8 mouse cellular contexts compared by ENCODE assay signal in the genomic region with DNA sequence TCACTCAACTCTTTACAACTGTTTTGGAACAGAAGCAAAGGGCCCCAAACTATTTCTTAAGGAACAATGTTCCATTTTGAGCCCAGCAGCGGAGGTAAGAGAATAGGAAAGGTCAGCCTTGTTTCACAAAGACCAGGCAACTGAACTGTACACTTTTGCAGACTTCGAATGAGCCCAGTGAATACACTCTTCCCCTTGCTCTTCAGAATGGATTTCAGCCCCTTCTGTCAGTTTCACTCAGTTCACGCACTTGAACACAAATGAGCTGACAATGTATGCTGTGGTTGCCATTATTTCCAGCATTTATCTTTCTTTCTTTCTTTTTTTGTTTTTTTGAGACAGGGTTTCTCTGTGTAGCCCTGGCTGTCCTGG. TPM values are rescaled to one million over a fixed set of nuclear protein-coding genes. Genes with fewer than 3 reads are reported as not detected.
DNase-seq lines count a peak whose midpoint lies in the region; ATAC-seq and TF ChIP-seq lines count a peak whose summit lies in the region.

No protein-coding gene starts in this region.

- H3K4me2 ChIP-seq in heart, embryonic 12.5 days: peak overlapping the region; percentile 3; the same call in 1 of the 2 replicates
- no peak overlapping the region for H3K4me2 ChIP-seq in lung, embryonic 14.5 days
- H3K4me2 ChIP-seq in hindbrain, embryonic 16.5 days (ENCODE audit: low read length): peak overlapping the region; percentile 36; the same call in 1 of the 2 replicates
- peak overlapping the region; percentile 35 for H3K4me2 ChIP-seq in neural tube, embryonic 15.5 days

- no peak overlapping the region for H3K4me3 ChIP-seq in heart, embryonic 12.5 days
- H3K4me3 ChIP-seq in lung, embryonic 14.5 days (ENCODE audit: low read depth, low read length): no peak overlapping the region
- no peak overlapping the region for H3K4me3 ChIP-seq in hindbrain, embryonic 16.5 days (ENCODE audit: low read length)
- no peak overlapping the region for H3K4me3 ChIP-seq in neural tube, embryonic 15.5 days (replicated peaks)

- ATAC-seq in heart, embryonic 12.5 days (ENCODE audit: insufficient number of reproducible peaks, low FRiP score): no peak
- ATAC-seq in lung, embryonic 14.5 days (ENCODE audit: insufficient read depth): peak; percentile 13; the same call in 1 of the 2 replicates
- no peak for ATAC-seq in hindbrain, embryonic 16.5 days
- ATAC-seq in neural tube, embryonic 15.5 days (ENCODE audit: low FRiP score): no peak

- DNase-seq in heart, adult 18-20 months: no peak
- DNase-seq in lung, embryonic 14.5 days: no peak
- no peak for DNase-seq in lung, postnatal 14 days
- DNase-seq in left cerebral cortex, adult 8-10 months (ENCODE audit: low spot score in 2 of 2): no peak
- no peak for DNase-seq in spleen, postnatal 36 days (ENCODE audit: low spot score in 2 of 2)

- no peaks in the 10 kb centered on the region for H3K27me3 ChIP-seq in heart, embryonic 12.5 days (replicated peaks)
- H3K27me3 ChIP-seq in lung, embryonic 14.5 days (ENCODE audit: insufficient read depth, low read length): no peaks in the 10 kb centered on the region
- no peaks in the 10 kb centered on the region for H3K27me3 ChIP-seq in hindbrain, embryonic 16.5 days (replicated peaks; ENCODE audit: control insufficient read depth, insufficient read depth, low read length)
- H3K27me3 ChIP-seq in neural tube, embryonic 15.5 days (replicated peaks): no peaks in the 10 kb centered on the region

- no peaks in the 10 kb centered on the region for H3K36me3 ChIP-seq in heart, embryonic 12.5 days
- H3K36me3 ChIP-seq in lung, embryonic 14.5 days (ENCODE audit: insufficient read depth): no peaks in the 10 kb centered on the region
- H3K36me3 ChIP-seq in hindbrain, embryonic 16.5 days (ENCODE audit: control insufficient read depth, insufficient read depth, low read length): no peaks in the 10 kb centered on the region
- no peaks in the 10 kb centered on the region for H3K36me3 ChIP-seq in neural tube, embryonic 15.5 days

- H3K9ac ChIP-seq in heart, embryonic 12.5 days: no peak overlapping the region
- no peak overlapping the region for H3K9ac ChIP-seq in lung, embryonic 14.5 days
- H3K9ac ChIP-seq in hindbrain, embryonic 16.5 days (ENCODE audit: low read depth, low read length): no peak overlapping the region
- no peak overlapping the region for H3K9ac ChIP-seq in neural tube, embryonic 15.5 days (replicated peaks)

- H3K4me1 ChIP-seq in heart, embryonic 12.5 days (replicated peaks): peaks cover 23% of the 10 kb centered on the region
- H3K4me1 ChIP-seq in lung, embryonic 14.5 days (ENCODE audit: insufficient read depth): no peaks in the 10 kb centered on the region; the same call in 1 of the 2 replicates
- H3K4me1 ChIP-seq in hindbrain, embryonic 16.5 days (ENCODE audit: control insufficient read depth, insufficient read depth, low read depth, low read length): peaks cover 4% of the 10 kb centered on the region
- peaks cover 6% of the 10 kb centered on the region for H3K4me1 ChIP-seq in neural tube, embryonic 15.5 days

- no peak overlapping the region for H3K27ac ChIP-seq in heart, embryonic 12.5 days (ENCODE audit: poor library complexity, severe bottlenecking)
- H3K27ac ChIP-seq in lung, embryonic 14.5 days (ENCODE audit: low read depth): no peak overlapping the region
- H3K27ac ChIP-seq in hindbrain, embryonic 16.5 days (ENCODE audit: low read depth, low read length): no peak overlapping the region
- no peak overlapping the region for H3K27ac ChIP-seq in neural tube, embryonic 15.5 days (replicated peaks)

- TF ChIP-seq CTCF in lung, embryonic 14.5 days (IDR thresholded peaks at IDR 0.05; ENCODE audit: low read depth): no peak

- WGBS in heart, embryonic 12.5 days: 73% methylated on average over 3 of the region's 3 CpGs
- WGBS in lung, embryonic 14.5 days: 82% methylated on average over 3 of the region's 3 CpGs
- WGBS in hindbrain, embryonic 16.5 days: 51% methylated on average over 3 of the region's 3 CpGs
- 48% methylated on average over 3 of the region's 3 CpGs for WGBS in neural tube, embryonic 15.5 days

- H3K9me3 ChIP-seq in heart, embryonic 12.5 days (replicated peaks): no peaks in the 10 kb centered on the region
- H3K9me3 ChIP-seq in lung, embryonic 14.5 days (ENCODE audit: low read depth, low read length): no peaks in the 10 kb centered on the region
- H3K9me3 ChIP-seq in hindbrain, embryonic 16.5 days (ENCODE audit: control insufficient read depth, low read length): no peaks in the 10 kb centered on the region
- H3K9me3 ChIP-seq in neural tube, embryonic 15.5 days (replicated peaks): no peaks in the 10 kb centered on the region

RNA-seq across cellular contexts. Expression of a gene that starts 34.0 kb away (rescaled TPM):
- 5.6 and 6.2 TPM in 2 replicates for polyA plus RNA-seq in heart, embryonic 12.5 days (2016; fragmentation: Nextera tagmentation; extraction: Ambion mirVana)
- total RNA-seq in heart, adult 18-20 months (2021): 1 to 10 TPM; 3.0 to 3.5 TPM
- polyA plus RNA-seq in lung, embryonic 14.5 days (2014; fragmentation: Nextera tagmentation; extraction: Ambion mirVana): 6.0 and 6.9 TPM in 2 replicates
- polyA plus RNA-seq in hindbrain, embryonic 16.5 days (2015; fragmentation: Nextera tagmentation; extraction: Ambion mirVana): 5.0 and 5.6 TPM in 2 replicates
- polyA plus RNA-seq in neural tube, embryonic 15.5 days (2015; fragmentation: Nextera tagmentation; extraction: Ambion mirVana): 4.1 and 5.4 TPM in 2 replicates
- total RNA-seq in left cerebral cortex, adult 8-10 months (2022): 10 to 100 TPM; 10.2 to 11.6 (median 10.5) TPM
